ENCODE assay signal across 11 mouse cellular contexts in the genomic region with DNA sequence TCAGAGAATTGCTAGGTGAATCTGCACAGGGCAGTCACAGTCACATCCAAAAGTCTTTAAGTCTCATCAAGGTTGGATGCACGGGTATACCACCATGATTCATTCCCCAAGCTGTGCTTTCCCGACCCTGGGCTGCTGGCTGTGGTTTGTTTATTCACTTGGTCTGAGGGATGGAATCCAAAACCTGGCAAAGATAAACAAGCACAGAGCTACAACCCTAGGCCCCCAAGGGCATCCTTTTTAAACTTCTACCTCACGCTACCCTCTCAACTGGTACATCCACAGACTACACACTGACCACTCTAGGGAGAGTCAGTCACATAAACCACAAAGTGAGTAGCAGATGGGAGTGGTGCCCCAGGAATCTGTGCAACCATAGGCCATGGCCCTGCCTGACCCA. TPM values are rescaled to one million over a fixed set of nuclear protein-coding genes. Genes with fewer than 3 reads are reported as not detected.
DNase-seq lines count a peak whose midpoint lies in the region; ATAC-seq and TF ChIP-seq lines count a peak whose summit lies in the region.
"Had no signal": no experiment of that assay in that cellular context is flagged by ENCODE, and none has a peak within 500 bp of the region (broad histone marks: within the 10 kb centered on the region; RNA-seq: fewer than 3 reads in every experiment).

No protein-coding gene starts in this region.

- DNase-seq in lung, postnatal 0 days (ENCODE audit: low spot score): no peak
- DNase-seq in lung, postnatal 10 days: no peak
- DNase-seq in forebrain, embryonic 10.5 days (ENCODE audit: extremely low spot score, low spot score): no peak
- DNase-seq in frontal cortex, postnatal 10 days (ENCODE audit: low spot score in 2 of 2): no peak
- no peak for DNase-seq in thymus, postnatal 36 days
- DNase-seq: cerebellum, adult 11-12 months; kidney, postnatal 14 days had no signal

- no peak overlapping the region for H3K9ac ChIP-seq in lung, postnatal 0 days (replicated peaks; ENCODE audit: low read depth)
- H3K9ac ChIP-seq in intestine, embryonic 16.5 days (ENCODE audit: low read depth, low read length): no peak overlapping the region; the same call in 1 of the 2 replicates
- H3K9ac ChIP-seq in stomach, embryonic 14.5 days (replicated peaks; ENCODE audit: low read depth, low read length): no peak overlapping the region
- H3K9ac ChIP-seq: liver, embryonic 14.5 days had no signal

- peaks cover 3% of the 10 kb centered on the region; the same call in 1 of the 2 replicates for H3K4me1 ChIP-seq in lung, postnatal 0 days (ENCODE audit: insufficient read depth, low read depth, low read length)
- H3K4me1 ChIP-seq in forebrain, embryonic 10.5 days: peaks cover 80% of the 10 kb centered on the region
- peaks cover 34% of the 10 kb centered on the region for H3K4me1 ChIP-seq in intestine, embryonic 16.5 days (ENCODE audit: control insufficient read depth, insufficient read depth, low read length)
- H3K4me1 ChIP-seq in stomach, embryonic 14.5 days (ENCODE audit: control insufficient read depth, insufficient read depth, low read length): peaks cover 38% of the 10 kb centered on the region

- ATAC-seq in lung, postnatal 0 days: no peak
- ATAC-seq in intestine, embryonic 16.5 days: no peak
- ATAC-seq in stomach, embryonic 14.5 days (ENCODE audit: insufficient number of reproducible peaks, insufficient read depth, low FRiP score, low read depth): no peak
- no peak for ATAC-seq in granulocyte monocyte progenitor cell, adult 5-6 weeks (replicated peaks; ENCODE audit: poor library complexity, severe bottlenecking)

- TF ChIP-seq EP300 in lung, postnatal 0 days (IDR thresholded peaks at IDR 0.05): no peak

- no peaks in the 10 kb centered on the region for H3K9me3 ChIP-seq in lung, postnatal 0 days (ENCODE audit: low read length)
- no peaks in the 10 kb centered on the region for H3K9me3 ChIP-seq in forebrain, embryonic 10.5 days
- no peaks in the 10 kb centered on the region for H3K9me3 ChIP-seq in intestine, embryonic 16.5 days (ENCODE audit: control insufficient read depth, low read length)
- no peaks in the 10 kb centered on the region for H3K9me3 ChIP-seq in stomach, embryonic 14.5 days (ENCODE audit: control insufficient read depth, low read depth, low read length)

- no peak overlapping the region for H3K4me3 ChIP-seq in lung, postnatal 0 days (ENCODE audit: low read depth, low read length)
- H3K4me3 ChIP-seq in forebrain, embryonic 10.5 days: peak overlapping the region; percentile 89
- no peak overlapping the region for H3K4me3 ChIP-seq in intestine, embryonic 16.5 days (ENCODE audit: low read length)
- no peak overlapping the region; the same call in 1 of the 2 replicates for H3K4me3 ChIP-seq in stomach, embryonic 14.5 days (ENCODE audit: low read depth, low read length)

- 0 out of 2 replicates have a peak overlapping the region, but pooled peaks have one; percentile 96 for H3K4me2 ChIP-seq in lung, postnatal 0 days (replicated peaks; ENCODE audit: low read depth, low read length)
- H3K4me2 ChIP-seq in intestine, embryonic 16.5 days (ENCODE audit: low read depth, low read length): peak overlapping the region; percentile 83; the same call in 1 of the 2 replicates
- H3K4me2 ChIP-seq in stomach, embryonic 14.5 days (replicated peaks; ENCODE audit: low read depth, low read length): peak overlapping the region; percentile 84; the same call in 1 of the 2 replicates

- no peaks in the 10 kb centered on the region for H3K27me3 ChIP-seq in lung, postnatal 0 days (replicated peaks; ENCODE audit: insufficient read depth, low read length)
- peaks cover 22% of the 10 kb centered on the region for H3K27me3 ChIP-seq in forebrain, embryonic 10.5 days (ENCODE audit: poor library complexity, severe bottlenecking)
- H3K27me3 ChIP-seq in intestine, embryonic 16.5 days (replicated peaks; ENCODE audit: control insufficient read depth, insufficient read depth, low read length): no peaks in the 10 kb centered on the region
- H3K27me3 ChIP-seq in stomach, embryonic 14.5 days (ENCODE audit: control insufficient read depth, insufficient read depth, low read length): no peaks in the 10 kb centered on the region

- no peaks in the 10 kb centered on the region for H3K36me3 ChIP-seq in lung, postnatal 0 days (ENCODE audit: insufficient read depth, low read length)
- peaks cover 3% of the 10 kb centered on the region; the same call in 1 of the 2 replicates for H3K36me3 ChIP-seq in forebrain, embryonic 10.5 days (replicated peaks)
- no peaks in the 10 kb centered on the region for H3K36me3 ChIP-seq in intestine, embryonic 16.5 days (ENCODE audit: control insufficient read depth, insufficient read depth, low read length)
- H3K36me3 ChIP-seq in stomach, embryonic 14.5 days (ENCODE audit: control insufficient read depth, insufficient read depth, low read length): no peaks in the 10 kb centered on the region

- WGBS in lung, postnatal 0 days: 45% methylated on average over 3 of the region's 3 CpGs
- WGBS in forebrain, embryonic 10.5 days: 64% methylated on average over 3 of the region's 3 CpGs
- 62% methylated on average over 3 of the region's 3 CpGs for whole genome bisulfite sequencing in intestine, embryonic 16.5 days
- 45% methylated on average over 3 of the region's 3 CpGs for WGBS in stomach, embryonic 14.5 days

- no peak overlapping the region for H3K27ac ChIP-seq in lung, postnatal 0 days (ENCODE audit: low read length)
- peak overlapping the region; percentile 96; the same call in 1 of the 2 replicates for H3K27ac ChIP-seq in forebrain, embryonic 10.5 days
- no peak overlapping the region for H3K27ac ChIP-seq in intestine, embryonic 16.5 days (ENCODE audit: low read length)
- no peak overlapping the region for H3K27ac ChIP-seq in stomach, embryonic 14.5 days (ENCODE audit: low read length)
- H3K27ac ChIP-seq: liver, embryonic 14.5 days had no signal

- TF ChIP-seq CTCF in lung, postnatal 0 days (IDR thresholded peaks at IDR 0.05): no peak

RNA-seq across cellular contexts. Expression of a gene that starts 1.8 kb away (rescaled TPM):
- polyA plus RNA-seq in lung, postnatal 0 days (2015; fragmentation: Nextera tagmentation; extraction: Ambion mirVana): 10.2 and 10.5 TPM in 2 replicates
- 3.2 and 3.3 TPM in 2 replicates for polyA plus RNA-seq in forebrain, embryonic 10.5 days (2016; fragmentation: Nextera tagmentation; extraction: Ambion mirVana)
- polyA plus RNA-seq in intestine, embryonic 16.5 days (2015; fragmentation: Nextera tagmentation; extraction: Ambion mirVana): 3.0 and 3.2 TPM in 2 replicates
- polyA plus RNA-seq in stomach, embryonic 14.5 days (2014; fragmentation: Nextera tagmentation; extraction: Ambion mirVana): 9.1 and 10.5 TPM in 2 replicates
- not detected in 2 replicates for total RNA-seq in granulocyte monocyte progenitor cell, adult 5-6 weeks (2014; fragmentation: Nextera tagmentation)
- 0.17 TPM in 1 of 2 replicates, not detected in the other for total RNA-seq in granulocyte monocyte progenitor cell, adult 5-6 weeks (2017)
